Mouse (Mus musculus) thymus, postnatal 10 days (tissue): ENCODE measurements around the gene Slc25a45.

Experiments used
- DNase-seq, 2 experiments: peaks; one replicate each; pipeline ENCODE4 v3.0.0; 2021; ENCODE audit warnings: low spot score in 2 of 2

The Slc25a45 gene

DNA sequence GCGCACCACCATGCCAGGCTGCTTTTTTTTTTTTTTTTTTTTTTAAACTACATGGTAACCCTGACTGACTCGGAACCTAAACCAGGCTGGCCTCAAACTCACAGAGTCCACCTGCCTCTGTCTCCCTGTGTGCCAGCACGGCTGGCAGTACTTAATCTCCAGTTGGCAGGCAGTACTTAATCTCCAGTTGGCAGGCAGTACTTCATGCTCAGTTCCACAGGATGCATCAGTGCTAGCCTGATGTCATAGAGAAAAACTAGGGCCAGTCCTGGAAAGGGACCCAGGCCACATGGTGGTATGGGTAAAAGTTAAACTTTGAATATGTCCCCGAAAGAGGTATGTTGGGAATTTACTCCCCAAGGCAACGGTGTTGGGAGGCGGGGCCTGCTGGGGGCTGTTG lies 50.5 kb downstream of the Slc25a45 start:
- no peak for DNase-seq

DNA sequence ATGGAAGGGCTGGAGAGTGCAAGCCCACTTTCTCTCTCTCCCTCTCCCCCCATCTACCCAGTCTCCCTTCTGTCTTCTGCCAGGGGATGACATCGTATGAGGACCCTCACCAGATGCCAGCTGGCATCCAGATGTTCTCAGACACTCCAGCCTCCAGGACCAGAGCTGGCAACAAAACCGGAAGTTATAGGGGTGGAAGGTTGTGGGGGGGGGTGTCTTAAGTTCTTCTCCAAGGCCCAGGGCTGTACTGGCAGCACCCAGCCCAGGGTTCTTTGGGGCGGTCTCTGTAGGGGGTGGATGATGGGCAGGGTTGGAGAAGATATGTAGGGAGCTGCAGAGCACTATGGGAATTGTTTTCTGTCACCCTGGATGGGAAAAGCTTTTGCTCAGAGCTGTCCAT lies 50.9 kb downstream of the Slc25a45 start:
- DNase-seq = no peak

DNA sequence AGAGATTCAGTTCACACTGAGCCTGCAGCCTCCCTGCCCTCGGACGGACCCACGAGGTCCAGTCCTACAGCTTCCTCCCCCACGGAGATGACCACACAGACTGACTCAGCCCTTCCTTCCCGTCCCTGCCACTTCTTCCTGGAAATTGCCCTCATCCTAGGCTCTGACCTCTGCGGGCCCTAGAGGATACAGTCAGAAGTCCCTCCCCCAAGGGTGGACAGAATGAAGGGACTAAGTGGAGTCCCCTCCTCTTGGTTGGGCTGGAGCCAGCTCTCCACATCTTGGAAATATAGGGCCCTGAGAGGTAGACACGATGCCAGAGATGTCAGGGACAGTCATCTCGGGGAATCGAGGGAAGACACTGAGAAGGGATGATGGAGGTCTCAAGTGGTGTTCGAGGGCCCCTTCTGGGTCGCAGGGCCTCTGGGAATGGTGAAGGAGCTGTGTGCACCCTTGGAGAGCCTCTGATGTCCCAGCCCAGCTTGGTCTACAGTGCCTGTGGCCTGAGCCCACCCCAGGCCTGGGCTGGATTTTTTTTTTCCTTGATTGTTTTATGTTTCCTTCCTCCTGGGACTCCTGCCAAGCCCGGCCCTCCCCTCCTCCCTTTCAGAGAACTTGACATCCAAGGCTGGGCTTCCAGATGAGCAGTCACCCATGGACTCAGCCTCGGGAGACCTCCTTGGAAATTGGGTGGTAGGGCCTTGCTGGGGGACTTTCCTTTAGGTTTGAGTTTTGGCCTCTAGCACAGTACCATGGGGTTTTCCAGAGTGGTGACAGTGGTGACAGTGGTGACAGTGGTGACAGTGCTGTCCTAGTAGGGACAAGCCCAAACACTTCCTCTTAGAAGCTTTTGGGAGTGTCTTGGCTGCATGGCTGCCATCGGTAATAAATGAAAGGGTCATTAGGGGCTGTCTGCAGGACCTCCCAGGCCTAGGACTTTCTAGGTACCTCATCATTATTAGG lies 52.3 kb downstream of the Slc25a45 start:
- DNase-seq = no peak

DNA sequence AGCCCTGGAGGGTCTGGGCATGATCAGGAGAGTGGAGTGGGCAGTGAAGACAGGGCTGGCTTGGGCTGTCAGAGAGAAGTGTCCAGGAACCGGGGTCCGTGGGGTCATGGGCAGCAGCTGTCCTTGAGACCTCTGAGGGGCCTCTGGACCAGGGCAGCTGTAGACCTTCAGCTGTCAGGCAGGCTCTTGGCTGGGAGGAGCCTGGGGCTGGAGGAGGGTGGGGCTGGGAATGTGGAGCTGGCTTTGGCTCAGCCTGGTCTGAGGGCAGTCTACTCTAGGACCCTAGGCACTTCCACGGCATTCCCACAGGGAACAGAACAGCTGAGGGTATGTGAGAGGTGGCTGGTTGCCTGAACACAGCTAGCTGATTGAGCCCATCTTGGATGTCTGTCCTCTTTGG lies 57.7 kb downstream of the Slc25a45 start:
- no peak for DNase-seq
